Mouse (Mus musculus) macrophage (primary cell): ENCODE measurements around the gene Fbxl21. TPM values are rescaled to one million over a fixed set of nuclear protein-coding genes. Genes with fewer than 3 reads are reported as not detected.

Experiments used
- H3K27ac ChIP-seq: fragments of 350-480 bp; formaldehyde crosslinking; 2 replicates; pipeline ENCODE4 v1.9.0; 2021
- H3K36me3 ChIP-seq: fragments of 350-480 bp; formaldehyde crosslinking; 2 replicates; pipeline ENCODE4 v1.9.0; 2021; ENCODE audit errors: inconsistent target
- H3K4me3 ChIP-seq: fragments of 350-480 bp; formaldehyde crosslinking; 2 replicates; pipeline ENCODE4 v1.9.0; 2021; ENCODE audit errors: inconsistent target
- H3K79me2 ChIP-seq: fragments of 350-480 bp; formaldehyde crosslinking; 2 replicates; pipeline ENCODE4 v1.9.0; 2021; ENCODE audit errors: inconsistent target
- WGBS: methylation state at CpG from one replicate; pipeline ENCODE4 v1.1.7; 2026; ENCODE audit warnings: inconsistent platforms; ENCODE audit not compliant: missing documents; 5-methylcytosine and 5-hydroxymethylcytosine counted together
- polyA plus RNA-seq: library from polyadenylated mRNA; stranded (reverse); fragments of 250-400 nt; gene quantifications from 3 replicates; pipeline ENCODE4 v1.2.4, GENCODE M21; 2018; ENCODE audit warnings: inconsistent platforms

Fbxl21 gene
- polyA plus RNA-seq, 1 experiment from 2014 or later = 0.82 TPM

DNA sequence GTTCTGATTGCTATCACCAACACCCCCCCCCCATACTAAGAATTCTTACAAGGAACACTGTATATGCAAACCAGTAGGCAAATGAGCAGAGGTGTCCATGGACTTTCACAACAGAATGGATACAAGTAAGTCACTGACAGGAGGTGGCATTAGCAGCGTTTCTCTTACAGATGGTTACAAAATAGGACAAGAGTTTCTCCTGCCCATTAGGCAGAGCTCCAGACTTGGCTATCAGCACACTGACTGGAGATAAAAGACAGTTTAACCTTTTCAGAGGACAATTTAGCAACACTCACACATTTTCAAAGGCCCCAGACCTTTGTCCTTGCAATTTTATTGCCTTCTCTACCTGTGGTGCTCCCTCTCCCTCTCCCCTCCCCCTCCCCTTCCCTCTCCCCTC, 28.3 kb downstream of the Fbxl21 start:
- Histone ChIP-seq H3K79me2 (no peaks in the 10 kb centered on the region), H3K36me3 (no peaks in the 10 kb centered on the region), H3K4me3 (no peak overlapping the region), H3K27ac (no peak overlapping the region)
- WGBS = 7% methylated on average over 1 of the region's 1 CpGs

DNA sequence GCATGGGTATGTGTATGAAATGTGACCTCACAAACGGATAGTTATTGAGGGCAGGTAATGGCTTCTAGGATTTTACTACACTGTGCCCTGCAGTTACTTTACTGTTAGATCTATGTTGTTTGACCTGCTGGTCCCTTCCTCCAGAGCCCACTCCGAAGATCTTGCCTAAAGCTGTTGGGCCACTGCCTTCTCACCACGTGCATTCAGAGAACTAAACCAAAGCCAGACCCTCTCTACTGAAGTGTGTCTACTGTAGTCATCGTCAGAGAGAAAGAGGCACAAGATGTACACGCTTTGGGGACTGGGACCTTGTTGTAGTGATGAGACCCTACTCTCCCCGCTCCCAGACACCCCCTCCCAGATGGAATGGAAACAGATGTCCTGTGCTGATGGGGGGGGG, 29.4 kb downstream of the Fbxl21 start:
- Histone ChIP-seq H3K36me3 (no peaks in the 10 kb centered on the region), H3K27ac (no peak overlapping the region), H3K4me3 (no peak overlapping the region), H3K79me2 (no peaks in the 10 kb centered on the region)
- 64% methylated on average over 6 of the region's 6 CpGs for WGBS

DNA sequence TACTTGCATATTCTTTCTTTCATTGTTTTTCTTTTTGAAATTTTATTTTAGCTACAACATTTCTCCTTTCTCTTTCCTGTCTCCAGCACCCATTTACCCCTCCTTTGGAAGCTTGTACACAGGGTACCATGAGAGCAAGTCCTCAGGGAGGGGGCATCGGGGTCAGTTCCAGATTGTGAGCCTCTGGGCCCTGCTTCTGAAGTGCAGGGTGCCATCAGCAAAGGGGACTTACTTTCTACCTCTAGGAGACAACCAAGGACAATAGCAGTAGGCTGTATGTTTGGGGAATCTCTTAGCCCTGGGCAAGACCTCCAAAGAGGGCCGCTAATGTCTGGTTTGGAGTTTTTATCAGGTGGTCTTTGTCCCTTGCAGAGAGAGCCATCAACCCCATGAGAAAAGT, 31.7 kb downstream of the Fbxl21 start:
- Histone ChIP-seq H3K4me3 (no peak overlapping the region), H3K36me3 (no peaks in the 10 kb centered on the region), H3K79me2 (no peaks in the 10 kb centered on the region), H3K27ac (no peak overlapping the region)
- WGBS = 65% methylated on average over 2 of the region's 2 CpGs

DNA sequence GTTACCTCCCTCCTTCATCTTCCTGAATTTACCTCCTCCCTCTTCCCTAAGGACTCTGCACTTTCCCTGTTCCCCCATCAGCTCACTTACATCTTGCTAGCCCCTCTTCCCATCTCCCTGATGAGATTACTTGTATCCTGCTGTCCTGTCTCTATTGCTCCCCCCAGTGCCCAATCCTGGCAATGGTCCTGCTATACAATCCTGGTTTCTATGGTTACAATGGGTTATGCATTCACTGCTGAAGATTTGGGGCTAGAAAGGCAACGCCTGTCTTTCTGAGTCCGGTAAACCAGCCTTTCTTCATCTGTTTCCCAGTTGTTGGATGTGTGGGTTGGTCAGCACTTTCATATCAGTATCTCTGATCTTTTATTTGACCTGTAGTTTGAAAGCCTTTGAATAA, 32.1 kb downstream of the Fbxl21 start:
- 4% methylated on average over 2 of the region's 2 CpGs for WGBS
- Histone ChIP-seq H3K4me3 (no peak overlapping the region), H3K27ac (no peak overlapping the region), H3K36me3 (no peaks in the 10 kb centered on the region), H3K79me2 (no peaks in the 10 kb centered on the region)

DNA sequence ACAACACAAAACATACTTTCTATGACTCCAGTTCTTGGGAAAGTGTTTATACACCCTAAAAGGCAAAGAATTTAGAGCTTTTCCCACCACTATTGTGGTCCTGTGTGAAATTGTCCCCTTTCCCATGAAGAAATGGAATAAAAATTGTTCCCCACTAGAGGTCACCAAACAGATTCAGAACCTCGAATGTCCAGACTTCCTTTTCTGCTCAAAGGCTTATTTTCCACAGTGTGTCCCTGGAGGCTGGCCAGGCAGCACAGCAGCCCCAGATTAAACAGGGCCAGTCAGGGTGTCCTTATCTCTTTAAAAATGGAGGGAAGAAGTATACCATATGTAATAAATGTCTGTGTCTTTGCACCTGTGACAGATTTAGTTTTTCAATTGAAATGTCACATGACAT, 33.7 kb downstream of the Fbxl21 start:
- H3K27ac ChIP-seq = no peak overlapping the region
- H3K4me3 ChIP-seq = no peak overlapping the region
- no peaks in the 10 kb centered on the region for H3K36me3 ChIP-seq
- WGBS = 0% methylated on average over 1 of the region's 1 CpGs
- H3K79me2 ChIP-seq = no peaks in the 10 kb centered on the region

DNA sequence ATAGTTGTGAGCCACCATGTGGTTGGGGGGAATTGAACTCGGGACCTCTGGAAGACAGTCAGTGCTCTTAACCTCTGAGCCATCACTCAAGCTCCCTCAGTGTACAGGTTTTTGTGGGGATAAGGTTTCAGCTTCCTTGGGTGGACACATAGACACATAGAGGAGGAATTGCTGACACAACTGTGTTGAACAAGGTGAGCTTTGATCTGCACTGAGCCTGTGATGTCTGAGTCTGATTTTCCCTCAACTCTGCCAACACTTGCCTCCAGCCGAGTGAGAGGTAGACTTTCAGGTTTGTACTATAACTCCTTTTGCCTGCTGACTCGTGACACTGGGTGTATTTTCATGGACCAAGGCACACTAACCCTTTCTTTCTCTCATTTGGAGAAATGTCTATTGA, 34.4 kb downstream of the Fbxl21 start:
- Histone ChIP-seq H3K36me3 (no peaks in the 10 kb centered on the region), H3K79me2 (no peaks in the 10 kb centered on the region), H3K4me3 (no peak overlapping the region), H3K27ac (no peak overlapping the region)
- WGBS = 83% methylated on average over 3 of the region's 3 CpGs

DNA sequence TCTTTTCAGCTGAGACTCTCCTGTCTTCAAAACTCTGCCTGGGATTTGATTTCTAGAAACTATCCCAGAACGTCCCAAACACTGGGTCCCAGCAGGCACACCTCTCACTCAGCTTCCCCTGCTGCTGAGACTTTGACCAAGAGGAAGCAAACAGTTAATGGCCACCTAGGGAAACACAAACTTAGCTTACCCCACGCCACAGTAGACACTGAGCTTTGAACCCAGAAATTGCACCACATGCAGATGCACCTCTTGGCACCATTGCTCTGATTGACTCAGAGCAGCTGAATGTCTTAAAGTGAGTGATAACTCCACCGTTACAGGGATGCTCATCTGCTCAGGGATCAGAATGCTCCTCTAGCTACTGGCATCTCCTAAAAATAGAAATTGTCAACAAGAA, 36.5 kb downstream of the Fbxl21 start:
- no peak overlapping the region for H3K4me3 ChIP-seq
- 77% methylated on average over 3 of the region's 3 CpGs for WGBS
- H3K27ac ChIP-seq = no peak overlapping the region
- no peaks in the 10 kb centered on the region for H3K79me2 ChIP-seq
- no peaks in the 10 kb centered on the region for H3K36me3 ChIP-seq

DNA sequence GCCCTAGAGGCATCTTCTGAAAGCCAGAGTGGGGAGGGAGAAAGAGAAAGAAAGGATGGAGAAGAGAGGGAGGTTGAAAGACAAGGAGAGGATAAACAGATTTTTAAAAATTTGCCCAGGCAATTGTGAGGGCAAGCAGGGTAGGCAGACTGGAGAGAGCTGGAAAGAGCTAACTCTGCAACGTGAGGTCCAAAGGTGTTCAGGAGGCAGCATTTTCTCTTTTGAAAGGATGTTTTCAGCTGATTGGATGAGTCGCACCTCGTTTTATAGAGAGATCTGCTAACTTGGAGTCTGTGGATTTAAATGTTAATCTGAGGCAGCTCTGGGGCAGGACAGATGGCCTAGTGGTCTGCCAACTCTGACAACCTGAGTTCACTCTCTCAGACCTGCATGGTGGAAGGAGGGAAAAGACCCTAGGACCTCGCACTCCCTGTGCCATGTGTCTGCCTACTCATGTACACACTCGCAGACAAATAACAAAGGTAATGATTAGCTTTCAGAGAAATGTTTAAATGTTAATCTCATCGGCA, 37.6 kb downstream of the Fbxl21 start:
- Histone ChIP-seq H3K27ac (no peak overlapping the region), H3K36me3 (no peaks in the 10 kb centered on the region), H3K79me2 (no peaks in the 10 kb centered on the region), H3K4me3 (no peak overlapping the region)
- 89% methylated on average over 6 of the region's 6 CpGs for WGBS

DNA sequence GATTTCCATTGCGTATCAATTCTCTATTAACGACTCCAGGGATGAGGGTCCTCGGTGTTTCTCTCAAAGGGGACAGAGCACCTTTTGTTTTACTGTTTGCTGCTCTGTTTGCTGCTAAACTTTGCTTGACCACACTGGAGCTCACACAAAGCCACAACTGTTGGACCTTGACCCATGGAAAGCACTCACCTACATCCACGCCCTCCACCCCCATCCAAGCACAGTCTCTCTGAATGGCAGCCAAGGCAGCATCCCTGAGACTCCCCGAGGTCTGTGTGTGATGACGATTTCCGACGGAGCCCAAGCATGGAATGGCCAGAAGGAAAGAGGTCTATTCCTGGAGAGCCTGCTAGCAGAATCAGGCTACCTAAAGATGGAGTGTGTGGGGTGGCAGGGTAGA, 38.9 kb downstream of the Fbxl21 start:
- no peaks in the 10 kb centered on the region for H3K79me2 ChIP-seq
- no peak overlapping the region for H3K27ac ChIP-seq
- WGBS = 91% methylated on average over 8 of the region's 8 CpGs

DNA sequence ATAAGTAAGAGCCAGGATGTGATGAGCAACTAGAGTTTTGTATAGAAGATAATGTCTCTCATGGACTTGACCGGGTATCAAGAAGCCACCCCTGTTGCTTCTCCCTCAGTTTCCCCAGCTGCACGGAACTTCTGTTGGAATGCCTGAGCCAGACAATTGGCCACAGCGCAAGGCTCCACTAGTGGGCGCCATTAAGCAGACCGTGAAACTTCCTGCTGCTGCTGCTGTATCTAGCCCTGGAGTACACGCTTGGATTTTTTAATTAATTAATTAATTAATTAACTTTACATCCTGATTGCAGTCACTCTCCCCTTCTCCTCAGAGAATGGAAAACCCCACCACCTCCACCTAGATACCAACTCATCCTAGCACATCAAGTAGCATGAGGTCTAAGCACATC, 40.8 kb downstream of the Fbxl21 start:
- no peak overlapping the region for H3K27ac ChIP-seq
- H3K36me3 ChIP-seq = no peaks in the 10 kb centered on the region
- no peaks in the 10 kb centered on the region for H3K79me2 ChIP-seq
- WGBS = 24% methylated on average over 6 of the region's 6 CpGs
- H3K4me3 ChIP-seq = no peak overlapping the region

More for the DNA sequence above, 38.9 kb downstream of the Fbxl21 start:
- no peak overlapping the region for H3K4me3 ChIP-seq
- no peaks in the 10 kb centered on the region for H3K36me3 ChIP-seq

DNA sequence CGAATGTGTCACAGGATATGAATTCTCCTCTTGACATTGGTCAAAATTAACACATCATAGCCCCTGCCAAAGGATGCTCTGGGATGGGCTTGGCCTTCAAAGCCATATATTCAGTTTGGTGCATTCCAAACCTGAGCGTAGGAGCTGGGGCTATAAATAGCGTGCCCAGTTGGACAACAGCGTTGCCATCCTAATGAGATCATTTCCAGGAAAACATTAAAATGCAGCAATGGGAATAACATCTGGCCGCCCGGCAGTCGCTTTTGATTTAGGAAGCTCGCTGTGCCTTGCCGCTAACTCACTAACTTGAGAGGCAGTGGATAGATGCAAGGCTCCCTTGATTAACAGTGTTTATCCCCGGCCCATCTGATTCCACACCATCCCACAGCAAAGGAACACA, 44.1 kb downstream of the Fbxl21 start:
- no peak overlapping the region for H3K4me3 ChIP-seq
- no peaks in the 10 kb centered on the region for H3K36me3 ChIP-seq
- no peak overlapping the region for H3K27ac ChIP-seq
- 92% methylated on average over 9 of the region's 10 CpGs for WGBS
- H3K79me2 ChIP-seq = no peaks in the 10 kb centered on the region

DNA sequence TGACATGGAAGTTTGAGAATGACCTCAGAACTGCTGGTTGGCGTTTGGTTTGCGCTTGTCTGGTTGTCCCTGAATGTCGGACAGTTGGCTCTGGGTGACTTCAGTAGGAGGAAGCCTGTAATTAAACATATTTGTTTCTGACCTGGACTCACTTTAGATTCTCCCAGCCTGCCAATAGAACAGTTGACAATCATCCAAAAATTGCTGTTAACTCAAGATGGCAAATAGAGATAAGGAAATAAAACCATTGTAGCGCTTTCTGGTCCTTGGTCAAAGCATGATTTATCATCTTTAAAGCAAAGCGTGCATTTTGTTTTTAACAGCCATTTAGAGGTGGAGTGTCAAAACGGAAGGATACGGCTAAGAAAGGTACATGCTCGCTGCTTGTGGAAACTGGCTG, 49.4 kb downstream of the Fbxl21 start:
- Histone ChIP-seq H3K27ac (no peak overlapping the region), H3K79me2 (no peaks in the 10 kb centered on the region), H3K4me3 (no peak overlapping the region), H3K36me3 (no peaks in the 10 kb centered on the region)
- 59% methylated on average over 8 of the region's 8 CpGs for WGBS

DNA sequence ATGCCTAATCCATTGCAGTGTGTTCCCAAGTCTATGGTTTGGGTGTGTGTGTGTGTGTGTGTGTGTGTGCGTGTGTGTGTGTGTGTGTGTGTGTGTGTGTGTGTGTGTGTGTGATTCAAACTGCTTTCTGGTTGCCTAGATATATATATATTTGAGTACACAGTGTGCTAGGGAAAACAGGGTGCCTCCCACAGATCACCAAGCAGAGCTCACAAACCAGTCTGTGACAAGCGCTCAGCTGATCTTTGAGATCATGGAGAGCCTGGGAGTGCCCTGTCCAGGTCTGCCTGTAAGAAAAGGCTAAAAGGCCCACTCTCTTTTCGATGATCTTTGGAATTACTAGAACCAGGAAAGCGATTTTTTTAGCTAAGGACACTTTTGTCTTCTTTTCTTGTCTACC, 52.8 kb downstream of the Fbxl21 start:
- Histone ChIP-seq H3K27ac (no peak overlapping the region), H3K4me3 (no peak overlapping the region), H3K79me2 (no peaks in the 10 kb centered on the region), H3K36me3 (no peaks in the 10 kb centered on the region)
- 80% methylated on average over 3 of the region's 4 CpGs for WGBS

DNA sequence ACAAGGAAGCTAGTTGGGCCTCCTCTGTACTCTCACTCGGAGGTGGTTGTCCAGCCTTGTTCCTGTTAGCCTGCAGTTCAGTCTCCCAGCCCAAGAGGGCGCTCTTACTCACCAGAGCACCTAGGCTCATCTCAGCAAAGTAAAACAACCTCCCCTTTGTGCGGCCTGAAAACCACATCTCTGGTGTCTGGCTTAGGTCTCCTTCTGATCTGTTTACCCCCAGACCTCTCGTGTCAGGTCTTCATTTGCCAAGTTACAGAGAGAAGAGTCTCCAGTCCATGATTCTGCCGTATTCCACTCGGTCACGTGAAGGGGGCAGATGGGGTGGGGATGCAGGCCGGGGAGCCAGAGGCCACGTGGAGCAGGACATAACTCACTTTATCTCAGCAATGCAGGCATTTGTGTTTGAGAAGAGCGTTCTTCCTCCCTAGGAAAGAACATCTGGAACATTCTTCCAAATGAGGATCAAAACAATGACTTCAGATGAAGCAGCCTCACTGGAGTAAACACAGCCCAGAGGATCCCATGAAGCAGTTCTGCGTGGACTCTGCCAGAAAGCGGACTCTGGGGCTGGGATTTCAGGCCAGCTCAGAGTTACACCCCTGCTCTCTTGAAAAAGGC, 53.5 kb downstream of the Fbxl21 start:
- Histone ChIP-seq H3K79me2 (no peaks in the 10 kb centered on the region), H3K27ac (no peak overlapping the region), H3K4me3 (no peak overlapping the region), H3K36me3 (no peaks in the 10 kb centered on the region)
- WGBS = 63% methylated on average over 12 of the region's 12 CpGs

DNA sequence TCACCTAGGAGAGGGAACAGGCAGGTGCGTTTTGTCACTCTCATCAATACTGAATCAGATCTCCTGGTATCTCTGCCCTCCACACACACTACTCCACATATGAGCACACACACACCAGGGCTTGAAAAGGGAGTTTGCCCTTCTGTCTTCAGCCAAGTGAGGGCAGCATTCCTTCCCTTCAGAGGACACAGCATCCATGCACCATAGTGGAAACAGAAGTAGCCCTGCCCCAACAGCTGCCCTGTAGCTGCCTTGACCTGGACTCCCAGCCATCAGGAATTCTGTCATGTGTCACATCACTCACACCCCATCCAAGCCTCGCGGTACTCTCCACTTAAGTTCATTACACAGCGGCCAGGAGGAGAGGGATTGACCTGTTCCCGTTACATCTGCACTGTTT, 55.8 kb downstream of the Fbxl21 start:
- H3K36me3 ChIP-seq = no peaks in the 10 kb centered on the region
- WGBS = 100% methylated on average over 4 of the region's 5 CpGs
- no peaks in the 10 kb centered on the region for H3K79me2 ChIP-seq
- H3K4me3 ChIP-seq = no peak overlapping the region
- no peak overlapping the region for H3K27ac ChIP-seq

DNA sequence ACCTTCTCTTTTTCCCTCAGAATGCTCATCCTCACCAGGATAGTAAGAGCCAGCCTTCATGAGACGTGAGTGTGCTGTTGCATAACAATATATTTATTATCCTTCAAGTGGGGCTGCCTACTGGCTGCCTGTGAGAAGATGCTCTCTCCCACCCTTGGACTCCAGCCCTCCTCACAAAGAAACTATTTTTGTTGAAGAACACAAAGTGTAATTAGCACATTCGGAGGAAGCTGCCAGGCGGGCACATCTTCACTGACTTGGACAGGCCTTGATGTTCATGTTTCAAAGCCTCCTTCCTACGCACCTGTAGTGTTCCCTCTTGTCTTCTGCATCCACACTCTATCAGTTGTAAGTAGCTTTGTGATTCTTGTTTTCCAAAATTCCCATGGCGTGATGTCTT, 58.2 kb downstream of the Fbxl21 start:
- Histone ChIP-seq H3K36me3 (no peaks in the 10 kb centered on the region), H3K27ac (no peak overlapping the region), H3K4me3 (no peak overlapping the region), H3K79me2 (no peaks in the 10 kb centered on the region)
- WGBS = 97% methylated on average over 5 of the region's 5 CpGs
